Comparison of ENCODE assay signal across 27 mouse cellular contexts in genomic region chr8:95929821-95930220, GRCm38 (mm10). TPM values are rescaled to one million over a fixed set of nuclear protein-coding genes. Genes with fewer than 3 reads are reported as not detected.
DNase-seq lines count a peak whose midpoint lies in the region; ATAC-seq and TF ChIP-seq lines count a peak whose summit lies in the region.
"Had no signal": no experiment of that assay in that cellular context is flagged by ENCODE, and none has a peak within 500 bp of the region (broad histone marks: within the 10 kb centered on the region; RNA-seq: fewer than 3 reads in every experiment).

No protein-coding gene starts in this region.

- no peak for TF ChIP-seq CTCF in hindbrain, postnatal 0 days (IDR thresholded peaks at IDR 0.05; ENCODE audit: low read depth)
- no peak for TF ChIP-seq CTCF in brain, embryonic 14.5 days (IDR thresholded peaks at IDR 0.05; ENCODE audit: borderline replicate concordance, extremely low read depth, insufficient read depth, insufficient read length)

- H3K4me2 ChIP-seq in hindbrain, postnatal 0 days (ENCODE audit: low read depth, low read length), result no peak overlapping the region
- H3K4me2 ChIP-seq in hindbrain, embryonic 11.5 days (replicated peaks; ENCODE audit: low read depth, low read length), result no peak overlapping the region
- no peak overlapping the region for H3K4me2 ChIP-seq in embryonic facial prominence, embryonic 14.5 days (ENCODE audit: low read depth, low read length)
- H3K4me2 ChIP-seq: embryonic facial prominence, embryonic 12.5 days; heart, embryonic 12.5 days; hindbrain, embryonic 14.5 days; limb, embryonic 13.5 days; liver, embryonic 11.5 days; midbrain, embryonic 12.5 days; neural tube, embryonic 15.5 days; stomach, embryonic 15.5 days had no signal

- H3K4me3 ChIP-seq in hindbrain, postnatal 0 days (ENCODE audit: low read length), result no peak overlapping the region
- H3K4me3 ChIP-seq in hindbrain, embryonic 11.5 days (ENCODE audit: low read depth, low read length), result no peak overlapping the region
- no peak overlapping the region for H3K4me3 ChIP-seq in embryonic facial prominence, embryonic 14.5 days (ENCODE audit: low read depth, low read length)
- H3K4me3 ChIP-seq: embryonic facial prominence, embryonic 12.5 days; heart, embryonic 12.5 days; limb, embryonic 13.5 days; midbrain, embryonic 12.5 days; neural tube, embryonic 15.5 days; stomach, embryonic 15.5 days had no signal

- TF ChIP-seq POLR2A in brain, embryonic 14.5 days (IDR thresholded peaks at IDR 0.05; ENCODE audit: borderline replicate concordance, extremely low read depth, insufficient read depth, insufficient read length, poor library complexity, severe bottlenecking), result no peak

- H3K36me3 ChIP-seq in hindbrain, postnatal 0 days (ENCODE audit: insufficient read depth, low read length), result no peaks in the 10 kb centered on the region
- no peaks in the 10 kb centered on the region for H3K36me3 ChIP-seq in hindbrain, embryonic 11.5 days (ENCODE audit: control insufficient read depth, insufficient read depth, low read length)
- no peaks in the 10 kb centered on the region for H3K36me3 ChIP-seq in embryonic facial prominence, embryonic 14.5 days (ENCODE audit: control insufficient read depth, insufficient read depth, low read length)
- H3K36me3 ChIP-seq: embryonic facial prominence, embryonic 12.5 days; heart, embryonic 12.5 days; limb, embryonic 13.5 days; midbrain, embryonic 12.5 days; neural tube, embryonic 15.5 days; stomach, embryonic 15.5 days had no signal

- H3K4me1 ChIP-seq in hindbrain, postnatal 0 days (ENCODE audit: insufficient read depth, low read length), result no peaks in the 10 kb centered on the region
- H3K4me1 ChIP-seq in hindbrain, embryonic 11.5 days (replicated peaks; ENCODE audit: control insufficient read depth, insufficient read depth, low read length), result no peaks in the 10 kb centered on the region
- no peaks in the 10 kb centered on the region for H3K4me1 ChIP-seq in embryonic facial prominence, embryonic 14.5 days (ENCODE audit: control insufficient read depth, insufficient read depth, low read length)
- H3K4me1 ChIP-seq: embryonic facial prominence, embryonic 12.5 days; limb, embryonic 13.5 days; midbrain, embryonic 12.5 days; neural tube, embryonic 15.5 days; stomach, embryonic 15.5 days had no signal

- no peak overlapping the region for H3K27ac ChIP-seq in hindbrain, postnatal 0 days
- H3K27ac ChIP-seq in hindbrain, embryonic 11.5 days (ENCODE audit: low read depth, low read length), result no peak overlapping the region
- no peak overlapping the region for H3K27ac ChIP-seq in embryonic facial prominence, embryonic 14.5 days (replicated peaks; ENCODE audit: low read depth, low read length)
- H3K27ac ChIP-seq: embryonic facial prominence, embryonic 12.5 days; hindbrain, embryonic 14.5 days; limb, embryonic 13.5 days; midbrain, embryonic 12.5 days; neural tube, embryonic 15.5 days; stomach, embryonic 15.5 days had no signal

- H3K9me3 ChIP-seq in hindbrain, postnatal 0 days (ENCODE audit: low read length), result no peaks in the 10 kb centered on the region
- H3K9me3 ChIP-seq in hindbrain, embryonic 11.5 days (ENCODE audit: control insufficient read depth, low read length), result no peaks in the 10 kb centered on the region
- H3K9me3 ChIP-seq in embryonic facial prominence, embryonic 14.5 days (ENCODE audit: control insufficient read depth, low read length), result no peaks in the 10 kb centered on the region
- H3K9me3 ChIP-seq: embryonic facial prominence, embryonic 12.5 days; limb, embryonic 13.5 days; midbrain, embryonic 12.5 days; stomach, embryonic 15.5 days had no signal

- H3K27me3 ChIP-seq in hindbrain, postnatal 0 days (ENCODE audit: insufficient read depth, low read length), result no peaks in the 10 kb centered on the region
- no peaks in the 10 kb centered on the region for H3K27me3 ChIP-seq in hindbrain, embryonic 11.5 days (ENCODE audit: control insufficient read depth, insufficient read depth, low read length)
- H3K27me3 ChIP-seq in embryonic facial prominence, embryonic 14.5 days (replicated peaks; ENCODE audit: control insufficient read depth, insufficient read depth, low read length), result no peaks in the 10 kb centered on the region
- H3K27me3 ChIP-seq: embryonic facial prominence, embryonic 12.5 days; limb, embryonic 13.5 days; midbrain, embryonic 12.5 days; neural tube, embryonic 15.5 days; stomach, embryonic 15.5 days had no signal

- ATAC-seq in hindbrain, postnatal 0 days, result 0 out of 2 replicates have a peak, but pooled peaks have one; percentile 18
- no peak for ATAC-seq in hindbrain, embryonic 11.5 days (ENCODE audit: low FRiP score)
- no peak for ATAC-seq in embryonic facial prominence, embryonic 14.5 days (ENCODE audit: low read depth)
- ATAC-seq: inflammation-experienced regulatory T-cells, adult 6 months; Patski had no signal

- peak; percentile 35 for DNase-seq in embryo, embryonic 10.5 days (ENCODE audit: low spot score)
- DNase-seq in embryo, embryonic 9.5 days (ENCODE audit: extremely low spot score), result no peak
- DNase-seq in hindbrain, postnatal 0 days (ENCODE audit: low spot score), result peak; percentile 46
- DNase-seq in hindbrain, embryonic 11.5 days (ENCODE audit: low spot score), result no peak
- peak; percentile 72 for DNase-seq in brain, embryonic 14.5 days (ENCODE audit: low read depth)
- peak; percentile 29 for DNase-seq in embryonic facial prominence, embryonic 14.5 days (ENCODE audit: low spot score)
- no peak for DNase-seq in adrenal gland, postnatal 36 days
- no peak for DNase-seq in yolk sac, embryonic 10.5 days (ENCODE audit: low spot score)
- DNase-seq: adrenal gland, postnatal 10 days; cerebellum, adult 8-10 months; gastrocnemius, postnatal 14 days; heart, postnatal 4 days; kidney, adult 11 months; kidney, postnatal 25 days; lung, postnatal 36 days; retina, postnatal 1 day; right cerebral cortex, postnatal 25 days had no signal

- no peak overlapping the region for H3K9ac ChIP-seq in hindbrain, postnatal 0 days (replicated peaks; ENCODE audit: low read length)
- no peak overlapping the region for H3K9ac ChIP-seq in hindbrain, embryonic 11.5 days (ENCODE audit: low read depth, low read length)
- H3K9ac ChIP-seq in embryonic facial prominence, embryonic 14.5 days (ENCODE audit: low read depth, low read length), result no peak overlapping the region
- H3K9ac ChIP-seq: embryonic facial prominence, embryonic 12.5 days; heart, embryonic 12.5 days; hindbrain, embryonic 14.5 days; limb, embryonic 13.5 days; midbrain, embryonic 12.5 days; neural tube, embryonic 15.5 days; stomach, embryonic 15.5 days had no signal

- 64% methylated on average over 4 of the region's 4 CpGs for WGBS in hindbrain, postnatal 0 days
- WGBS in hindbrain, embryonic 11.5 days, result 72% methylated on average over 4 of the region's 4 CpGs
- 35% methylated on average over 4 of the region's 4 CpGs for WGBS in embryonic facial prominence, embryonic 14.5 days

RNA-seq across cellular contexts. Expression of gene Got2, which starts 41.5 kb away (rescaled TPM):
- total RNA-seq in hindbrain, postnatal 0 days (2014; rRNA removed), result 243 and 251 TPM in 2 replicates
- 228 and 230 TPM in 2 replicates for polyA plus RNA-seq in hindbrain, postnatal 0 days (2015; fragmentation: Nextera tagmentation; extraction: Ambion mirVana)
- polyA plus RNA-seq in hindbrain, embryonic 11.5 days (2014; fragmentation: Nextera tagmentation; extraction: Ambion mirVana), result 82.5 and 84.8 TPM in 2 replicates
- polyA plus RNA-seq in brain, embryonic 14.5 days (2012; rRNA removed), result 126 and 154 TPM in 2 replicates
- 61.9 and 71.2 TPM in 2 replicates for polyA plus RNA-seq in embryonic facial prominence, embryonic 14.5 days (2014; fragmentation: Nextera tagmentation; extraction: Ambion mirVana)
- total RNA-seq in adrenal gland, postnatal 36 days (2021), result 100 to 1,000 TPM; 122 to 138 TPM

Comparison
In these comparisons a context has a peak if more than half of its experiments do, and no peak if none do; other contexts are left out.
1. DNase-seq: peak in embryo, embryonic 10.5 days (single experiment), hindbrain, postnatal 0 days (single experiment), brain, embryonic 14.5 days (single experiment) and embryonic facial prominence, embryonic 14.5 days (single experiment); none in embryo, embryonic 9.5 days (single experiment), hindbrain, embryonic 11.5 days (single experiment), adrenal gland, postnatal 36 days (0 of 2) and yolk sac, embryonic 10.5 days (single experiment).